Mouse (Mus musculus) brain, embryonic 14.5 days (tissue): ENCODE data around the gene Spi1.

Experiments
- CTCF ChIP-seq: fragments of 200-500 bp; IDR thresholded peaks from 2 replicates; pipeline ENCODE4 v1.5.1; 2012; ENCODE audit warnings: inconsistent platforms, mild to moderate bottlenecking, moderate library complexity, borderline replicate concordance; ENCODE audit not compliant: insufficient read depth, insufficient read length; ENCODE audit errors: extremely low read depth
- POLR2A ChIP-seq: fragments of 200-500 bp; IDR thresholded peaks from 2 replicates; pipeline ENCODE4 v1.6.1; 2012; ENCODE audit warnings: mild to moderate bottlenecking, inconsistent platforms, borderline replicate concordance; ENCODE audit not compliant: poor library complexity, insufficient read depth, insufficient read length, severe bottlenecking; ENCODE audit errors: extremely low read depth

DNA sequence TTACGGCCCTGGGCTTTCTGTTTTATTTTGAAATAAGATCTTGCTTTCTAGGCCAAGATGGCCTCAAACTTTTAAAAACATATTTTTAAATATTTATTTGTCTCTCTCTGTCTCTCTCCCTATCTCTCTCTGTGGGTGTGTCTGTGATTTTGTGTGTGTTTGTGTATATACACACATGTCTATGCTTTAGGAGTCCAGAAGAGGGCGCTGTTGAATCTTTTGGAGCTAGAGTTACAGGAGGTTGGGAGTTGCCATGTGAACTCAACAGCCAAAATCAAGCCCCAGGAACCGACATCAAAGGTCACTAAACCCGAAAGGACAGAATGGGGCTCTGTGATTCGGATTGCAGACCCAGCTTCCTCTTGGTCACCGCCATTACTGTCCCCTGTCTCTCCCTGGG lies 28.2 kb downstream of the Spi1 start:
- TF ChIP-seq CTCF (no peak; the same call in 1 of the 2 replicates), POLR2A (no peak)
